Mouse (Mus musculus) heart, postnatal 0 days (tissue): ENCODE measurements around the gene Ttll13. TPM values are rescaled to one million over a fixed set of nuclear protein-coding genes. Genes with fewer than 3 reads are reported as not detected.
A peak's percentile ranks its signal among the peaks of the same experiment; 100 is the strongest.

Experiments
- ATAC-seq: fragments of 200-750 bp; cut with Nextera tagmentation; 2 replicates; pipeline ENCODE4 v1.8.0; 2017; ENCODE audit warnings: low read depth, moderate number of reproducible peaks, moderate library complexity; ENCODE audit not compliant: insufficient read depth
- DNase-seq: peaks from one replicate; pipeline ENCODE4 v3.0.0-alpha.2; 2016; ENCODE audit warnings: low spot score
- H3K27ac ChIP-seq: fragments of 300-500 bp; sonication (generic); 2 replicates; pipeline ENCODE4 v1.5.1; 2014; ENCODE audit warnings: low read depth, mild to moderate bottlenecking
- H3K27me3 ChIP-seq: fragments of 300-500 bp; sonication (generic); 2 replicates; pipeline ENCODE4 v1.6.1; 2014; ENCODE audit warnings: low read length, mixed read lengths; ENCODE audit not compliant: control insufficient read depth, insufficient read depth
- H3K36me3 ChIP-seq: fragments of 300-500 bp; sonication (generic); replicated peaks from 2 replicates; pipeline ENCODE4 v1.6.1; 2014; ENCODE audit warnings: low read length, mixed read lengths; ENCODE audit not compliant: control insufficient read depth, insufficient read depth
- H3K4me1 ChIP-seq: fragments of 300-500 bp; sonication (generic); 2 replicates; pipeline ENCODE4 v1.6.1; 2014; ENCODE audit warnings: antibody characterized with exemption; ENCODE audit not compliant: control insufficient read depth, insufficient read depth
- H3K4me2 ChIP-seq: fragments of 300-500 bp; sonication (generic); 2 replicates; pipeline ENCODE4 v1.6.1; 2014; ENCODE audit warnings: low read depth, mild to moderate bottlenecking, low read length, moderate library complexity
- H3K4me3 ChIP-seq: fragments of 300-500 bp; sonication (generic); 2 replicates; pipeline ENCODE4 v1.5.1; 2014; ENCODE audit warnings: low read depth, low read length
- H3K9ac ChIP-seq: fragments of 300-500 bp; sonication (generic); replicated peaks from 2 replicates; pipeline ENCODE4 v1.6.1; 2014; ENCODE audit warnings: low read depth, low read length, mixed read lengths
- H3K9me3 ChIP-seq: fragments of 300-500 bp; sonication (generic); replicated peaks from 2 replicates; pipeline ENCODE4 v1.6.1; 2016; ENCODE audit warnings: low read length; ENCODE audit not compliant: control insufficient read depth
- CTCF ChIP-seq: IDR thresholded peaks from 2 replicates; pipeline ENCODE4 v1.5.1; 2016; ENCODE audit warnings: antibody characterized with exemption, control low read depth, low read depth
- EP300 ChIP-seq: IDR thresholded peaks from 2 replicates; pipeline ENCODE4 v1.6.1; 2016; ENCODE audit warnings: antibody characterized with exemption, low read depth
- WGBS: fragments of 180-500 bp; shearing (Covaris S2); extraction: QIAGEN DNeasy Blood & Tissue Kit; methylation state at CpG from one replicate; pipeline ENCODE4 v1.1.7; 2014; 5-methylcytosine and 5-hydroxymethylcytosine counted together
- polyA plus RNA-seq: library from polyadenylated mRNA; unstranded; fragments of >200 nt; fragmentation: Nextera tagmentation; extraction: Ambion mirVana; gene quantifications from 2 replicates; pipeline ENCODE4 v1.2.1, GENCODE M21; 2015
- total RNA-seq: library from RNA; depleted of rRNA; stranded (reverse); fragments of >200 nt; gene quantifications from 2 replicates; pipeline ENCODE4 v1.2.3, GENCODE M21; 2014; ENCODE audit warnings: low replicate concordance

The Ttll13 gene
- total and polyA plus RNA-seq, 2 experiments from 2014 or later: 0.98 TPM; not detected in 1

DNA sequence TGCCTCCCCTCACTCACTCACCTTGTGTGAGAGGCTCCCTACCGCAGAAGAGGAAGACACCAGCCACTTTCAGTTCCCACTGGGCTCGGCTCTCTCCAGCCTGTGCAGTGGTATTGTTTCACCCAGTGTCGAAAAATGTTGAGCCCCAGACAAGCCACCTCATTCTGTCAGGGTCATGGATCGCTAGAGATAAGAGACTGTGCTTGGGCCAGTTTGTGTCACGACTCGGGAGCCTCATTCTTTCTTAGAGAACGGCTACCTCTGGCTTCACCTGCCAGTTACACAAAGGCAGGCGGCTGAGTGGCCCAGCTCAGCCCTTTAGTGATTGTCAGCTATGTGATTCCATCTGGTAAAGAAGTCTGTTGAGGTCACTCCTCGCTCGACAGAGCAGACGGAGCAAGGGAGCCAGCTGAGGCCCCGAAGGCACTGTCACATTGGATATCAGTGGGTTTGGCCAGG is 42.5 kb upstream of the Ttll13 start:
- no peak overlapping the region for H3K4me2 ChIP-seq

DNA sequence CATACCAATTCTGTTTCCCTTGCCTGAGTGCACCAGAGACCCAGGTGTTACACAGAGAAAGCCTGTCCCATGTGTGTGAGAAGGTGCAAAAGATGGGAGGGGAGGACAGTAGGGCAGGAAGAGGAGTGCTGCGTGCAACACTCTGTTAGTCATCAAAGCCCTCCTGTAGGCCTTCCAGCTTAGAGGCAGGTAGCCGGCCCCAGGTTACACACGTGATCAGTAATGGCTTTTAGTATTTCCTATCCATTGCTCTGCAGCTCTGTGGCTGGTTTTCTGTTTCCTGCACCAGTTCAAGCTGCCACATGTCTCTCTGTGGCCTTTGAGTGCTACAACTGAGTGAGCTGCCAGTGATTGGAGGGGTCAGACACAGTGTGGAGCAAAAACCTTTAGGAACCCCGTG is 41.8 kb upstream of the Ttll13 start:
- Histone ChIP-seq H3K4me2 (no peak overlapping the region), H3K9me3 (no peaks in the 10 kb centered on the region), H3K4me1 (peaks cover 38% of the 10 kb centered on the region), H3K36me3 (no peaks in the 10 kb centered on the region), H3K4me3 (no peak overlapping the region), H3K27ac (no peak overlapping the region), H3K9ac (no peak overlapping the region), H3K27me3 (no peaks in the 10 kb centered on the region)
- ATAC-seq (no peak), DNase-seq (no peak)
- 81% methylated on average over 4 of the region's 4 CpGs for WGBS
- TF ChIP-seq EP300: no peak
- TF ChIP-seq CTCF: no peak

More for the DNA sequence above, 42.5 kb upstream of the Ttll13 start:
- H3K9ac ChIP-seq: no peak overlapping the region
- WGBS: 48% methylated on average over 12 of the region's 12 CpGs
- no peak for ATAC-seq
- DNase-seq: no peak
- no peaks in the 10 kb centered on the region for H3K9me3 ChIP-seq
- H3K4me1 ChIP-seq: peaks cover 33% of the 10 kb centered on the region
- no peaks in the 10 kb centered on the region for H3K27me3 ChIP-seq
- no peak overlapping the region for H3K4me3 ChIP-seq
- no peaks in the 10 kb centered on the region for H3K36me3 ChIP-seq
- no peak for TF ChIP-seq CTCF
- H3K27ac ChIP-seq: no peak overlapping the region

DNA sequence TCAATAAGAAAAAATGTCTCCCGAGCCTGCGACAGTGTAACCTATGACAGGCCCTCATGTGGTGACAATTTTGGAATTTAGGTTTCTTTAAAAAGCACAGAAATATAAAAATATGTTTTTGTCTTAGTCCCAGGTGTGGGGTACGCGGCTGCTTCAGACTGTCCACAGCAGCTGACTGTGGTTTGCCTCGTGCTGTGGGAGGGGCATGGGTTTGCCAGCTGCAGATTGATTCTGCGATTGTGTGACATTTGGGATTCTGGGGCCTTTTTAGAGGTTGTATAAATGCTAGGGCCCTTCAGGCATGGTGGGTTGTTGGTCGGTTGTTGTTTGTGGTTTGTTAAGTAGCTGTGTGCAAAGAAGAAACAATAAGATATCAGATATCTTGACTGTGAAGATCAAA is 41.2 kb upstream of the Ttll13 start:
- TF ChIP-seq EP300: no peak
- no peak for TF ChIP-seq CTCF
- Histone ChIP-seq H3K27ac (no peak overlapping the region), H3K9ac (no peak overlapping the region), H3K9me3 (no peaks in the 10 kb centered on the region), H3K27me3 (no peaks in the 10 kb centered on the region), H3K4me2 (no peak overlapping the region), H3K36me3 (no peaks in the 10 kb centered on the region), H3K4me3 (no peak overlapping the region), H3K4me1 (peaks cover 40% of the 10 kb centered on the region)
- ATAC-seq (no peak), DNase-seq (no peak)
- WGBS: 89% methylated on average over 7 of the region's 7 CpGs

DNA sequence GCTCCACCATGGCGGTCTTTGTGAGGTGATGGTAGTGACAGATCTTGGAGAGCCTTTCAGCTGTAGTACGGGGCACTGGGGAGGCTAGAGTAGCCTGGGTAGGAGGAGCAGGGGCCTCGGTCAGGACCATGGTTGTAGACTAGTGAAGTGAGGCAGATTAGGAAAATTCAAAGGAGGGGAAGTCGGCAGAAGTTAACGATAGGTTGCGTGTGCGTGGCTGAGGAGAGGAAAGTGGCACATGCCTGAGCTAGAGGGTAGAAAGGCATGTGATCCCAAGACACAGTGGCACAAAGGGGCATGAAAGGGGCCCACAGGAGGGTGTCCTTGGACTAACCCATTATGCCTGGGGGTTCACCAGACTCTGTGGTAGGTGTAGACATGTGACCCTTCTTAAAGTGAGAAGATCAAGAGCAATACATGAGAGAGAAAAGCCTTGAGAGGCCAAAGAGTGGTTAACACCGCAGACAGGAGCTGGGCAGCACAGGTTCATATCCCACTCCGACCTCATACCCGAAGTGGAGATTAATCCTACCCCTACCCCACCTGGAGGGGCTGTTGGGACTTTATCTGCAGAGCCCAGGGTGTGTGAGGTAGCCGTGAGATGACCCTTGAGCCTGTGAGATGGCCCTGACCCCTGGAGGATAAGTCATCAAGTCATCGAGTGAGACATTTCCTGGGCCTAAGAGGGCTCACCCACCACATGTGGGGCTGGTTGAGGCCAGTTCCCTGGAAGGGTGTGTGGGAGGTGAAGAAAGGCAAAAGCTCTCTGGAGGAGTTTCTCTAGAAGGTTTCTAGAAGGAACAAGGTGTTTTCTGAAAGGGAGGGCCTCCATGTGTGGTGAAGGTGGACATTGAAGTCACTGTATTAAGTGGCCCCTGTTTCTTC is 40.2 kb upstream of the Ttll13 start:
- no peaks in the 10 kb centered on the region for H3K27me3 ChIP-seq
- no peak overlapping the region for H3K4me2 ChIP-seq
- TF ChIP-seq CTCF (no peak), EP300 (no peak)
- peaks cover 40% of the 10 kb centered on the region for H3K4me1 ChIP-seq
- no peak for ATAC-seq
- H3K36me3 ChIP-seq: no peaks in the 10 kb centered on the region
- 75% methylated on average over 12 of the region's 12 CpGs for WGBS
- no peak overlapping the region for H3K4me3 ChIP-seq
- no peak overlapping the region for H3K9ac ChIP-seq
- H3K9me3 ChIP-seq: no peaks in the 10 kb centered on the region
- no peak for DNase-seq
- H3K27ac ChIP-seq: no peak overlapping the region

DNA sequence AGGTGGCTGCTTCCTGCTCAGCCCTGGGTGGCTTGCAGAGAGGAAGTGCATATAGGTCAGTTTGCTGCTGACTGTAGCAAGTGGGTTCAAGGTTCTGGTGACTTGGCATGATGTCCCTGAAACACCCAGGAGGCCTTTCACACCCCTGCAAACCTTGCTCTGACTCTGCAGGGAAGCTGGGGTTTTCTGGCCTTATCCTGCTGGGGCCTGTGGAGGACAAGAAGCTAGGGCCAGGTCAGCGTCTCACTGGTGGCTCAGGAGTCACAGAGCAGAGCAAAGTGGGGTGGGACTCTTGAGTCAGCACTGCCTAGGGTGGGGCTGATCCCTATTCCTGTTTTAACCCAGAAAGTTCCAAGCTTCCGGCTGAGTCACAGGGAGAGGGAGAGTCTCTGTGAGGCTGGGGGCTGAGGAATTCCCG is 38.9 kb upstream of the Ttll13 start:
- no peak for DNase-seq
- no peak overlapping the region for H3K4me3 ChIP-seq
- no peaks in the 10 kb centered on the region for H3K9me3 ChIP-seq
- H3K36me3 ChIP-seq: no peaks in the 10 kb centered on the region
- 0 out of 2 replicates have a peak overlapping the region, but pooled peaks have one; percentile 39 for H3K4me2 ChIP-seq
- TF ChIP-seq CTCF (no peak), EP300 (no peak)
- peaks cover 40% of the 10 kb centered on the region for H3K4me1 ChIP-seq
- 0 out of 2 replicates have a peak overlapping the region, but pooled peaks have one; percentile 5 for H3K9ac ChIP-seq
- no peaks in the 10 kb centered on the region for H3K27me3 ChIP-seq
- 46% methylated on average over 3 of the region's 3 CpGs for WGBS
- peak overlapping the region; percentile 77; the same call in 1 of the 2 replicates for H3K27ac ChIP-seq
- no peak for ATAC-seq
